Mouse (Mus musculus): Measurements from ENCODE around the gene Gm20721.

GRCm38 (mm10) chr2:174329663-174330615 lies 16.6 kb downstream of the Gm20721 start:
- no peak for TF ChIP-seq CTCF (IDR thresholded peaks at IDR 0.05; ENCODE audit: extremely low read depth, insufficient read length, insufficient replicate concordance, low read depth, low read length)
- no peak; the same call in none of the 2 replicates for TF ChIP-seq POLR2A (IDR thresholded peaks at IDR 0.05; ENCODE audit: low read depth, low read length)
